Mouse (Mus musculus) ES-E14 (cell line): ENCODE data around the gene G6pc2. TPM values are rescaled to one million over a fixed set of nuclear protein-coding genes. Genes with fewer than 3 reads are reported as not detected.

ENCODE experiments used
- DNase-seq: peaks from one replicate; pipeline ENCODE4 v3.0.0-alpha.2; 2013; ENCODE audit warnings: low read depth, low spot score
- H3K27ac ChIP-seq: 2 replicates; pipeline ENCODE4 v1.5.1; 2012; ENCODE audit warnings: low read depth, mild to moderate bottlenecking, low read length, moderate library complexity, mixed read lengths; ENCODE audit not compliant: poor library complexity, insufficient read depth, severe bottlenecking
- H3K36me3 ChIP-seq: 2 replicates; pipeline ENCODE4 v1.6.1; 2012; ENCODE audit warnings: mild to moderate bottlenecking, low read length, moderate library complexity, mixed read lengths; ENCODE audit not compliant: control insufficient read depth, poor library complexity, insufficient read depth, severe bottlenecking
- H3K4me1 ChIP-seq, 2 experiments: fragments of 150-350 bp in 1 of 2; sonication (generic) in 1 of 2; 2 replicates each; pipeline ENCODE4 v1.6.1; 2012; ENCODE audit warnings: low read length in 2 of 2, mild to moderate bottlenecking in 1 of 2, mixed read lengths in 1 of 2; ENCODE audit not compliant: control insufficient read depth in 2 of 2, insufficient read depth in 2 of 2, poor library complexity in 1 of 2
- H3K4me3 ChIP-seq, 2 experiments: fragments of 150-350 bp in 1 of 2; sonication (generic) in 1 of 2; 2 replicates each; pipeline ENCODE4 v1.5.1; 2012; ENCODE audit warnings: low read length in 2 of 2, low read depth in 1 of 2, mild to moderate bottlenecking in 1 of 2, mixed read lengths in 1 of 2; ENCODE audit not compliant: insufficient read depth in 1 of 2, poor library complexity in 1 of 2, severe bottlenecking in 1 of 2
- H3K9ac ChIP-seq: 2 replicates; pipeline ENCODE4 v1.6.1; 2012; ENCODE audit warnings: low read depth, mild to moderate bottlenecking, low read length, mixed read lengths; ENCODE audit not compliant: poor library complexity, insufficient read depth, severe bottlenecking
- H3K9me3 ChIP-seq: fragments of 150-350 bp; sonication (generic); 2 replicates; pipeline ENCODE4 v1.6.1; 2012; ENCODE audit warnings: low read depth, mild to moderate bottlenecking, low read length; ENCODE audit not compliant: control insufficient read depth, insufficient read depth
- CHD2 ChIP-seq: IDR thresholded peaks from 2 replicates; pipeline ENCODE4 v1.6.1; 2014; ENCODE audit warnings: mild to moderate bottlenecking, low read depth, low read length, inconsistent platforms
- HCFC1 ChIP-seq: IDR thresholded peaks from 2 replicates; pipeline ENCODE4 v1.6.1; 2012; ENCODE audit warnings: low read length, inconsistent platforms, borderline replicate concordance; ENCODE audit not compliant: insufficient read depth
- MAFK ChIP-seq: IDR thresholded peaks from 2 replicates; pipeline ENCODE4 v1.6.1; 2014; ENCODE audit warnings: mild to moderate bottlenecking, low read depth, low read length, inconsistent platforms; ENCODE audit not compliant: insufficient read depth
- ZC3H11A ChIP-seq: IDR thresholded peaks from 2 replicates; pipeline ENCODE4 v1.6.1; 2012; ENCODE audit warnings: low read depth, mild to moderate bottlenecking, inconsistent platforms, low read length, borderline replicate concordance
- ZNF384 ChIP-seq: IDR thresholded peaks from 2 replicates; pipeline ENCODE4 v1.6.1; 2012; ENCODE audit warnings: low read depth, low read length, inconsistent platforms
- in situ Hi-C, 2 experiments: fragments of 600-800 bp; cut with MboI; formaldehyde crosslinking; loops; one replicate each; pipeline ENCODE4 v1.15.1; 2025; ENCODE audit warnings: low sequenced_read_pairs in 2 of 2, inconsistent platforms in 1 of 2; ENCODE audit not compliant: unreplicated experiment in 2 of 2
- total RNA-seq: library from RNA; depleted of rRNA; stranded (reverse); fragments of 300-350 nt; gene quantifications from 2 replicates; pipeline ENCODE4 v1.2.3, GENCODE M21; 2012

Gene G6pc2
- total RNA-seq, 1 experiment: 0.27 TPM

GRCm38 (mm10) chr2:69205185-69205584 lies 5.7 kb upstream of the G6pc2 start:
- TF ChIP-seq MAFK (no peak), HCFC1 (no peak), CHD2 (no peak), ZNF384 (no peak), ZC3H11A (no peak)
- no peaks in the 10 kb centered on the region for H3K9me3 ChIP-seq
- peaks cover 21% of the 10 kb centered on the region for H3K36me3 ChIP-seq
- peak overlapping the region; percentile 98 for H3K9ac ChIP-seq
- peaks cover 0 to 5% of the 10 kb centered on the region in 2 experiments; a peak in 1 of 4 replicates for H3K4me1 ChIP-seq
- in situ Hi-C loops: no loop called here
- DNase-seq: no peak
- H3K4me3 ChIP-seq: peak overlapping the region; percentile 86 to 99
- no peak overlapping the region for H3K27ac ChIP-seq

GRCm38 (mm10) chr2:69205791-69206351 lies 5.0 kb upstream of the G6pc2 start, which contains the start of gene Spc25:
TSS of gene Spc25 (minus strand) at chr2:69206194.
- DNase-seq: peak; percentile 90
- Histone ChIP-seq H3K9ac (peak within 1 kb of the TSS; percentile 98), H3K4me3 (peak within 1 kb of the TSS; percentile 86 to 99), H3K36me3 (peaks cover 19% of the 10 kb centered on the region), H3K9me3 (no peaks in the 10 kb centered on the region), H3K27ac (peak within 1 kb of the TSS; percentile 45), H3K4me1 (peaks cover 0 to 5% of the 10 kb centered on the region in 2 experiments; a peak in 1 of 4 replicates)
- TF ChIP-seq MAFK (no peak), HCFC1 (peak; percentile 96), ZNF384 (no peak), CHD2 (peak; percentile 98), ZC3H11A (no peak)
- in situ Hi-C loops: no loop called here

- Histone ChIP-seq H3K4me1 (peaks cover 0 to 5% of the 10 kb centered on the region in 2 experiments; a peak in 1 of 4 replicates), H3K9ac (peak overlapping the region; percentile 24; the same call in 1 of the 2 replicates), H3K9me3 (no peaks in the 10 kb centered on the region), H3K36me3 (peaks cover 12% of the 10 kb centered on the region), H3K27ac (no peak overlapping the region), H3K4me3 (peak overlapping the region in 1 of 2 experiments; percentile 64; a peak in 2 of 4 replicates)
- in situ Hi-C loops: no loop called here
- no peak for TF ChIP-seq ZC3H11A
- TF ChIP-seq ZNF384: no peak
- no peak for TF ChIP-seq HCFC1
- no peak for TF ChIP-seq MAFK
- TF ChIP-seq CHD2: no peak
- DNase-seq: no peak
Measured at GRCm38 (mm10) chr2:69206523-69206922, 4.3 kb upstream of the G6pc2 start.

GRCm38 (mm10) chr2:69209684-69210083 lies 1.2 kb upstream of the G6pc2 start:
- in situ Hi-C loops: no loop called here
- DNase-seq: no peak
- H3K9me3 ChIP-seq: no peaks in the 10 kb centered on the region
- H3K36me3 ChIP-seq: no peaks in the 10 kb centered on the region
- H3K4me3 ChIP-seq: no peak overlapping the region
- H3K4me1 ChIP-seq: peaks cover 2 to 3% of the 10 kb centered on the region in 2 experiments; a peak in 1 of 4 replicates
- H3K27ac ChIP-seq: no peak overlapping the region
- H3K9ac ChIP-seq: no peak overlapping the region
- no peak for TF ChIP-seq HCFC1
- no peak for TF ChIP-seq CHD2
- peak; percentile 82 for TF ChIP-seq MAFK
- no peak for TF ChIP-seq ZC3H11A
- TF ChIP-seq ZNF384: no peak

GRCm38 (mm10) chr2:69212652-69213051 lies 1.8 kb downstream of the G6pc2 start:
- in situ Hi-C loops: no loop called here
- Histone ChIP-seq H3K9me3 (no peaks in the 10 kb centered on the region), H3K36me3 (no peaks in the 10 kb centered on the region), H3K27ac (no peak overlapping the region), H3K4me3 (no peak overlapping the region), H3K9ac (no peak overlapping the region), H3K4me1 (0 out of 4 replicates have a peak, but pooled peaks cover 0 to 2% of the 10 kb centered on the region in 2 experiments)
- TF ChIP-seq ZNF384 (no peak), MAFK (no peak), HCFC1 (no peak), CHD2 (no peak), ZC3H11A (no peak)
- no peak for DNase-seq
